ENCODE assay signal across 33 mouse cellular contexts in the genomic region with DNA sequence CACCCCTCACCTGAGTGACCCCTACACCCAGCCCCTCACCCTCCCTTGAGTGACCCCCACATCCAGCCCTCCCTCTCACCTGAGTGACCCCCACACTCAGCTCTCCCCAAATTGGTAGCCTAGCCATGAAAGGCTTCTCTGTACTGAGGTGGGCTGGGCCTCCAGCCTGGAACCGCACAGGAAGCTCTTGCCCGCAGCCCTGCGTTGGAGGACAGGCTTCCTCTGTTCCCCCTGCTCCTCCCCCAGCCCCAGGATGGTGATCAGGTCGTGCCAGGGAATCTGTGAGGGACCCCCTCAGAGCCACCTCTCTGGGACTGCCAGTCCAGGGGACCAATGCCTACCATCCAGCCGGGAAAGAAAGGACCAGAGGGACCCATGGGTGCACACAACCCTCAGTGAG. TPM values are rescaled to one million over a fixed set of nuclear protein-coding genes. Genes with fewer than 3 reads are reported as not detected.
DNase-seq lines count a peak whose midpoint lies in the region; ATAC-seq lines count a peak whose summit lies in the region.
"Had no signal": no experiment of that assay in that cellular context is flagged by ENCODE, and none has a peak within 500 bp of the region (broad histone marks: within the 10 kb centered on the region; RNA-seq: fewer than 3 reads in every experiment).

No protein-coding gene starts in this region.

- no peaks in the 10 kb centered on the region for H3K36me3 ChIP-seq in heart, embryonic 11.5 days (ENCODE audit: control insufficient read depth, insufficient read depth, low read length)
- H3K36me3 ChIP-seq in embryonic facial prominence, embryonic 13.5 days = no peaks in the 10 kb centered on the region
- H3K36me3 ChIP-seq: heart, embryonic 12.5 days had no signal

- H3K27me3 ChIP-seq in heart, embryonic 11.5 days (ENCODE audit: control insufficient read depth, insufficient read depth, low read length) = peaks cover 9% of the 10 kb centered on the region; the same call in 1 of the 2 replicates
- H3K27me3 ChIP-seq in embryonic facial prominence, embryonic 13.5 days = peaks cover 22% of the 10 kb centered on the region

- ATAC-seq in heart, embryonic 11.5 days (replicated peaks; ENCODE audit: insufficient number of reproducible peaks, low FRiP score, low TSS enrichment) = no peak
- ATAC-seq in embryonic facial prominence, embryonic 13.5 days (ENCODE audit: insufficient number of reproducible peaks, insufficient read depth, low FRiP score, low TSS enrichment, low read depth) = peak; percentile 40
- no peak for ATAC-seq in granulocyte monocyte progenitor cell, adult 5-6 weeks (replicated peaks; ENCODE audit: poor library complexity, severe bottlenecking)
- ATAC-seq: activated CD4-positive, CD25-positive, alpha-beta regulatory T cell, adult 4 months; forebrain, embryonic 13.5 days; hindbrain, embryonic 16.5 days; intestine, embryonic 16.5 days had no signal

- peak overlapping the region; percentile 16; the same call in 1 of the 2 replicates for H3K9ac ChIP-seq in heart, embryonic 11.5 days (ENCODE audit: low read depth, low read length)
- H3K9ac ChIP-seq in embryonic facial prominence, embryonic 13.5 days = no peak overlapping the region
- H3K9ac ChIP-seq: forebrain, embryonic 13.5 days; heart, embryonic 12.5 days; liver, embryonic 14.5 days had no signal

- H3K27ac ChIP-seq in heart, embryonic 11.5 days (ENCODE audit: low read depth, low read length) = no peak overlapping the region
- peak overlapping the region; percentile 44; the same call in 1 of the 2 replicates for H3K27ac ChIP-seq in embryonic facial prominence, embryonic 13.5 days
- H3K27ac ChIP-seq: forebrain, embryonic 13.5 days; liver, embryonic 14.5 days; macrophage had no signal

- peaks cover 4% of the 10 kb centered on the region; the same call in 1 of the 2 replicates for H3K4me1 ChIP-seq in heart, embryonic 11.5 days (ENCODE audit: control insufficient read depth, insufficient read depth, low read length)
- peaks cover 39% of the 10 kb centered on the region for H3K4me1 ChIP-seq in embryonic facial prominence, embryonic 13.5 days
- H3K4me1 ChIP-seq: forebrain, embryonic 13.5 days had no signal

- no peak overlapping the region for H3K4me3 ChIP-seq in heart, embryonic 11.5 days (ENCODE audit: low read depth, low read length)
- no peak overlapping the region for H3K4me3 ChIP-seq in embryonic facial prominence, embryonic 13.5 days
- H3K4me3 ChIP-seq: forebrain, embryonic 13.5 days; heart, embryonic 12.5 days had no signal

- no peak overlapping the region for H3K4me2 ChIP-seq in heart, embryonic 11.5 days
- no peak overlapping the region for H3K4me2 ChIP-seq in embryonic facial prominence, embryonic 13.5 days
- H3K4me2 ChIP-seq: forebrain, embryonic 13.5 days; heart, embryonic 12.5 days had no signal

- 46% methylated on average over 5 of the region's 5 CpGs for WGBS in heart, embryonic 11.5 days (ENCODE audit: insufficient replicate concordance)
- WGBS in embryonic facial prominence, embryonic 13.5 days = 23% methylated on average over 5 of the region's 5 CpGs

- DNase-seq in heart, postnatal 4 days = no peak
- peak; percentile 56 for DNase-seq in induced T-regulatory cell, adult 2 months (ENCODE audit: low read depth)
- no peak for DNase-seq in thymus, postnatal 25 days
- no peak for DNase-seq in spleen, postnatal 14 days (ENCODE audit: low spot score in 2 of 2)
- DNase-seq: adrenal gland, adult 2 months; cerebellum, adult 2 months; cerebellum, postnatal 14 days; gastrocnemius, postnatal 25 days; heart, adult 18-20 months; kidney, adult 9 months; kidney, postnatal 10 days; layer of hippocampus, adult 9-11 months; liver; lung, adult 2 months; lung, postnatal 10 days; midbrain, embryonic 14.5 days; right cerebral cortex, postnatal 25 days; thymus, postnatal 4 days had no signal

- H3K9me3 ChIP-seq in heart, embryonic 11.5 days (replicated peaks; ENCODE audit: control insufficient read depth, low read length) = no peaks in the 10 kb centered on the region
- H3K9me3 ChIP-seq in embryonic facial prominence, embryonic 13.5 days = no peaks in the 10 kb centered on the region
- H3K9me3 ChIP-seq: forebrain, embryonic 13.5 days; heart, embryonic 12.5 days had no signal

RNA-seq across cellular contexts. Expression of gene Extl1, which starts 18.4 kb away (rescaled TPM):
- polyA plus RNA-seq in heart, embryonic 11.5 days (2014; fragmentation: Nextera tagmentation; extraction: Ambion mirVana) = 2.0 and 2.7 TPM in 2 replicates
- total RNA-seq in heart, postnatal 4 days (2021) = 1 to 10 TPM; 2.7 to 2.9 TPM
- 4.5 and 5.4 TPM in 2 replicates for polyA plus RNA-seq in embryonic facial prominence, embryonic 13.5 days (2015; fragmentation: Nextera tagmentation; extraction: Ambion mirVana)
- not detected in 2 replicates for total RNA-seq in granulocyte monocyte progenitor cell, adult 5-6 weeks (2014; fragmentation: Nextera tagmentation)
- total RNA-seq in granulocyte monocyte progenitor cell, adult 5-6 weeks (2017) = not detected in 2 replicates
- total RNA-seq: megakaryocyte-erythroid progenitor cell, adult 5-6 weeks; monocyte, adult 5-6 weeks had no signal

RNA-seq across cellular contexts. Expression of gene Slc30a2, which starts 22.3 kb away (rescaled TPM):
- 0.26 TPM in 1 of 2 replicates, not detected in the other for polyA plus RNA-seq in heart, embryonic 11.5 days (2014; fragmentation: Nextera tagmentation; extraction: Ambion mirVana)
- under 1 TPM; 0.29 to 0.61 TPM for total RNA-seq in heart, postnatal 4 days (2021)
- polyA plus RNA-seq in embryonic facial prominence, embryonic 13.5 days (2015; fragmentation: Nextera tagmentation; extraction: Ambion mirVana) = 0.34 and 0.38 TPM in 2 replicates
- not detected in 2 replicates for total RNA-seq in granulocyte monocyte progenitor cell, adult 5-6 weeks (2014; fragmentation: Nextera tagmentation)
- not detected in 2 replicates for total RNA-seq in granulocyte monocyte progenitor cell, adult 5-6 weeks (2017)
- total RNA-seq: megakaryocyte-erythroid progenitor cell, adult 5-6 weeks; monocyte, adult 5-6 weeks; neutrophil, adult 5-6 weeks had no signal
- polyA plus RNA-seq: forebrain, embryonic 13.5 days; hindbrain, embryonic 11.5 days; macrophage; midbrain, embryonic 14.5 days; neural tube, embryonic 11.5 days had no signal

RNA-seq across cellular contexts. Expression of gene Pafah2, which starts 30.8 kb away (rescaled TPM):
- 11.7 and 11.8 TPM in 2 replicates for polyA plus RNA-seq in heart, embryonic 11.5 days (2014; fragmentation: Nextera tagmentation; extraction: Ambion mirVana)
- 1 to 10 TPM; 8.6 to 8.9 TPM for total RNA-seq in heart, postnatal 4 days (2021)
- 12.0 and 13.0 TPM in 2 replicates for polyA plus RNA-seq in embryonic facial prominence, embryonic 13.5 days (2015; fragmentation: Nextera tagmentation; extraction: Ambion mirVana)
- total RNA-seq in granulocyte monocyte progenitor cell, adult 5-6 weeks (2014; fragmentation: Nextera tagmentation) = 10.5 and 22.1 TPM in 2 replicates
- total RNA-seq in granulocyte monocyte progenitor cell, adult 5-6 weeks (2017) = 10.4 and 10.6 TPM in 2 replicates

RNA-seq across cellular contexts. Expression of gene Trim63, which starts 50.4 kb away (rescaled TPM):
- polyA plus RNA-seq in heart, embryonic 11.5 days (2014; fragmentation: Nextera tagmentation; extraction: Ambion mirVana) = 21.6 and 22.1 TPM in 2 replicates
- total RNA-seq in heart, postnatal 4 days (2021) = 100 to 1,000 TPM; 199 to 226 TPM
- 1.2 and 1.7 TPM in 2 replicates for polyA plus RNA-seq in embryonic facial prominence, embryonic 13.5 days (2015; fragmentation: Nextera tagmentation; extraction: Ambion mirVana)
- not detected in 2 replicates for total RNA-seq in granulocyte monocyte progenitor cell, adult 5-6 weeks (2014; fragmentation: Nextera tagmentation)
- not detected in 2 replicates for total RNA-seq in granulocyte monocyte progenitor cell, adult 5-6 weeks (2017)
- total RNA-seq: adrenal gland, adult 2 months; megakaryocyte-erythroid progenitor cell, adult 5-6 weeks; monocyte, adult 5-6 weeks; neutrophil, adult 5-6 weeks had no signal
- polyA plus RNA-seq: activated CD4-positive, CD25-positive, alpha-beta regulatory T cell, adult 4 months; forebrain, embryonic 13.5 days; macrophage had no signal
